Mouse (Mus musculus) lung, embryonic 15.5 days (tissue): ENCODE results near the gene Crlf1. TPM values are rescaled to one million over a fixed set of nuclear protein-coding genes. Genes with fewer than 3 reads are reported as not detected.
A peak's percentile ranks its signal among the peaks of the same experiment; 100 is the strongest.
"Not testable (repeated sequence)": the region's sequence is repeated elsewhere in the genome, so short reads cannot be mapped to it uniquely, and the experiment has no call there.

Experiments used
- ATAC-seq: fragments of 200-750 bp; cut with Nextera tagmentation; 2 replicates; pipeline ENCODE4 v1.8.0; 2017; ENCODE audit warnings: moderate number of reproducible peaks, borderline replicate concordance; ENCODE audit not compliant: low FRiP score, low TSS enrichment; ENCODE audit errors: extremely low read depth
- H3K27ac ChIP-seq: fragments of 300-500 bp; sonication (generic); 2 replicates; pipeline ENCODE4 v1.5.1; 2015; ENCODE audit warnings: moderate library complexity, mild to moderate bottlenecking, inconsistent platforms
- H3K27me3 ChIP-seq: fragments of 300-500 bp; sonication (generic); 2 replicates; pipeline ENCODE4 v1.6.1; 2015; ENCODE audit warnings: inconsistent platforms
- H3K36me3 ChIP-seq: fragments of 300-500 bp; sonication (generic); 2 replicates; pipeline ENCODE4 v1.6.1; 2015; ENCODE audit warnings: inconsistent platforms
- H3K4me1 ChIP-seq: fragments of 300-500 bp; sonication (generic); 2 replicates; pipeline ENCODE4 v1.6.1; 2015; ENCODE audit warnings: inconsistent platforms
- H3K4me2 ChIP-seq: fragments of 300-500 bp; sonication (generic); 2 replicates; pipeline ENCODE4 v1.6.1; 2015; ENCODE audit warnings: inconsistent platforms, mild to moderate bottlenecking, moderate library complexity
- H3K4me3 ChIP-seq: fragments of 300-500 bp; sonication (generic); 2 replicates; pipeline ENCODE4 v1.5.1; 2015; ENCODE audit warnings: mild to moderate bottlenecking, inconsistent platforms
- H3K9ac ChIP-seq: fragments of 300-500 bp; sonication (generic); 2 replicates; pipeline ENCODE4 v1.6.1; 2015; ENCODE audit warnings: inconsistent platforms
- H3K9me3 ChIP-seq: fragments of 300-500 bp; sonication (generic); 2 replicates; pipeline ENCODE4 v1.6.1; 2016; ENCODE audit warnings: inconsistent platforms
- WGBS: fragments of 180-500 bp; shearing (Covaris S2); methylation state at CpG from one replicate; pipeline ENCODE4 v1.1.7; 2015; 5-methylcytosine and 5-hydroxymethylcytosine counted together
- polyA plus RNA-seq: library from polyadenylated mRNA; unstranded; fragments of >200 nt; fragmentation: Nextera tagmentation; extraction: Ambion mirVana; gene quantifications from 2 replicates; pipeline ENCODE4 v1.2.1, GENCODE M21; 2015

Gene Crlf1
- polyA plus RNA-seq, 1 experiment from 2014 or later, result 186 TPM

- ATAC-seq, result no peak
- WGBS, result 15% methylated on average over 46 of the region's 46 CpGs
- Histone ChIP-seq H3K4me1 (peaks cover 71% of the 10 kb centered on the region), H3K4me3 (no peak overlapping the region; the same call in 1 of the 2 replicates), H3K4me2 (no peak overlapping the region), H3K36me3 (peaks cover 14% of the 10 kb centered on the region), H3K9ac (no peak overlapping the region), H3K27ac (no peak overlapping the region; the same call in 1 of the 2 replicates), H3K9me3 (no peaks in the 10 kb centered on the region), H3K27me3 (peaks cover 44% of the 10 kb centered on the region)
These were observed 10.2 kb downstream of the Crlf1 start for GRCm38 (mm10) chr8:70503062-70503750.

- H3K4me2 ChIP-seq, result 0 out of 2 replicates have a peak overlapping the region, but pooled peaks have one; percentile 88
- no peak for ATAC-seq
- no peak overlapping the region for H3K27ac ChIP-seq
- peaks cover 81% of the 10 kb centered on the region for H3K4me1 ChIP-seq
- peaks cover 20% of the 10 kb centered on the region for H3K36me3 ChIP-seq
- no peak overlapping the region for H3K4me3 ChIP-seq
- 48% methylated on average over 16 of the region's 16 CpGs for WGBS
- H3K9me3 ChIP-seq, result no peaks in the 10 kb centered on the region
- no peak overlapping the region for H3K9ac ChIP-seq
- peaks cover 33% of the 10 kb centered on the region for H3K27me3 ChIP-seq
These were observed 11.3 kb downstream of the Crlf1 start for GRCm38 (mm10) chr8:70504291-70504716.

GRCm38 (mm10) chr8:70504851-70505250 is 11.9 kb downstream of the Crlf1 start:
- Histone ChIP-seq H3K9ac (no peak overlapping the region), H3K27me3 (peaks cover 31% of the 10 kb centered on the region), H3K4me3 (no peak overlapping the region; the same call in 1 of the 2 replicates), H3K9me3 (no peaks in the 10 kb centered on the region), H3K27ac (no peak overlapping the region), H3K4me1 (peaks cover 81% of the 10 kb centered on the region), H3K36me3 (peaks cover 20% of the 10 kb centered on the region), H3K4me2 (0 out of 2 replicates have a peak overlapping the region, but pooled peaks have one; percentile 88)
- ATAC-seq, result no peak
- 86% methylated on average over 3 of the region's 3 CpGs for WGBS

- Histone ChIP-seq H3K4me1 (peaks cover 76% of the 10 kb centered on the region), H3K9ac (peak overlapping the region; percentile 94), H3K27me3 (peaks cover 21% of the 10 kb centered on the region), H3K36me3 (peaks cover 20% of the 10 kb centered on the region), H3K4me2 (peak overlapping the region; percentile 88), H3K9me3 (no peaks in the 10 kb centered on the region), H3K27ac (peak overlapping the region; percentile 96), H3K4me3 (peak overlapping the region; percentile 79)
- 29% methylated on average over 32 of the region's 32 CpGs for WGBS
- ATAC-seq, result peak; percentile 9
These were observed 12.9 kb downstream of the Crlf1 start for GRCm38 (mm10) chr8:70505698-70506327.

- WGBS, result 2% methylated on average over 39 of the region's 40 CpGs
These were observed 13.5 kb downstream of the Crlf1 start, which contains the start of gene Rex1bd for GRCm38 (mm10) chr8:70506328-70507026. Rex1bd (minus strand) TSS chr8:70506752.

GRCm38 (mm10) chr8:70507027-70507393 is 14.1 kb downstream of the Crlf1 start:
- peaks cover 73% of the 10 kb centered on the region for H3K4me1 ChIP-seq
- H3K4me2 ChIP-seq, result peak overlapping the region; percentile 88
- peaks cover 20% of the 10 kb centered on the region for H3K36me3 ChIP-seq
- ATAC-seq, result no peak
- H3K27me3 ChIP-seq, result peaks cover 9% of the 10 kb centered on the region
- no peaks in the 10 kb centered on the region for H3K9me3 ChIP-seq
- H3K4me3 ChIP-seq, result peak overlapping the region; percentile 79
- H3K9ac ChIP-seq, result no peak overlapping the region
- H3K27ac ChIP-seq, result peak overlapping the region; percentile 29
- WGBS, result 56% methylated on average over 5 of the region's 5 CpGs

More at GRCm38 (mm10) chr8:70506328-70507026, 13.5 kb downstream of the Crlf1 start, which contains the start of gene Rex1bd:
- peaks cover 14% of the 10 kb centered on the region for H3K27me3 ChIP-seq
- peak within 1 kb of the TSS; percentile 88 for H3K4me2 ChIP-seq
- H3K9me3 ChIP-seq, result no peaks in the 10 kb centered on the region
- peak within 1 kb of the TSS; percentile 94 for H3K9ac ChIP-seq
- H3K4me1 ChIP-seq, result peaks cover 73% of the 10 kb centered on the region
- H3K27ac ChIP-seq, result peak within 1 kb of the TSS; percentile 96
- ATAC-seq, result peak; percentile 88
- H3K36me3 ChIP-seq, result peaks cover 20% of the 10 kb centered on the region
- H3K4me3 ChIP-seq, result peak within 1 kb of the TSS; percentile 79

GRCm38 (mm10) chr8:70509281-70509952 is 16.5 kb downstream of the Crlf1 start:
- Histone ChIP-seq H3K36me3 (peaks cover 28% of the 10 kb centered on the region), H3K27ac (peak overlapping the region; percentile 98; the same call in 1 of the 2 replicates), H3K4me3 (peak overlapping the region; percentile 98), H3K4me1 (peaks cover 57% of the 10 kb centered on the region), H3K27me3 (no peaks in the 10 kb centered on the region), H3K9me3 (no peaks in the 10 kb centered on the region), H3K9ac (peak overlapping the region; percentile 99), H3K4me2 (peak overlapping the region; percentile 73)
- WGBS, result 7% methylated on average over 25 of the region's 25 CpGs
- no peak for ATAC-seq

GRCm38 (mm10) chr8:70510228-70510915 is 17.4 kb downstream of the Crlf1 start, which contains the start of gene Uba52:
Uba52 (minus strand) TSS chr8:70510801.
- peak; percentile 80 for ATAC-seq
- H3K4me3 ChIP-seq, result peak within 1 kb of the TSS; percentile 98
- no peaks in the 10 kb centered on the region for H3K27me3 ChIP-seq
- H3K36me3 ChIP-seq, result peaks cover 30% of the 10 kb centered on the region
- H3K9me3 ChIP-seq, result no peaks in the 10 kb centered on the region
- H3K4me1 ChIP-seq, result peaks cover 47% of the 10 kb centered on the region
- H3K27ac ChIP-seq, result peak within 1 kb of the TSS; percentile 98
- WGBS, result under 1% methylated on average over 74 of the region's 74 CpGs
- H3K9ac ChIP-seq, result peak within 1 kb of the TSS; percentile 99
- H3K4me2 ChIP-seq, result peak within 1 kb of the TSS; percentile 73

- peaks cover 39% of the 10 kb centered on the region for H3K4me1 ChIP-seq
- 73% methylated on average over 6 of the region's 6 CpGs for WGBS
- not testable (repeated sequence) for ATAC-seq, H3K9me3 ChIP-seq, H3K27me3 ChIP-seq
- H3K27ac ChIP-seq, result peak overlapping the region; percentile 98
- H3K4me2 ChIP-seq, result peak overlapping the region; percentile 73
- H3K36me3 ChIP-seq, result peaks cover 38% of the 10 kb centered on the region
- H3K9ac ChIP-seq, result peak overlapping the region; percentile 99
- peak overlapping the region; percentile 98 for H3K4me3 ChIP-seq
These were observed 18.2 kb downstream of the Crlf1 start for GRCm38 (mm10) chr8:70511174-70511573.

GRCm38 (mm10) chr8:70511770-70512169 is 18.8 kb downstream of the Crlf1 start:
- no peak for ATAC-seq
- 89% methylated on average over 2 of the region's 2 CpGs for WGBS
- Histone ChIP-seq H3K4me2 (peak overlapping the region; percentile 73), H3K27ac (no peak overlapping the region), H3K9ac (no peak overlapping the region), H3K4me3 (peak overlapping the region; percentile 98; the same call in 1 of the 2 replicates), H3K4me1 (peaks cover 39% of the 10 kb centered on the region), H3K9me3 (no peaks in the 10 kb centered on the region), H3K36me3 (peaks cover 42% of the 10 kb centered on the region), H3K27me3 (no peaks in the 10 kb centered on the region)
